Mouse (Mus musculus): Measurements from ENCODE around the gene Gm37240.

- TF ChIP-seq POLR2A (IDR thresholded peaks at IDR 0.05; ENCODE audit: borderline replicate concordance, control insufficient read depth, low read depth, low read length) (no peak), CTCF (IDR thresholded peaks at IDR 0.05; ENCODE audit: control insufficient read depth, insufficient read depth, low read length) (no peak)
These were observed 55.5 kb downstream of the Gm37240 start for GRCm38 (mm10) chr3:85831785-85832184.
